Mouse (Mus musculus): ENCODE results near the gene Cdk20. TPM values are rescaled to one million over a fixed set of nuclear protein-coding genes. Genes with fewer than 3 reads are reported as not detected.

The Cdk20 gene
- 12.0 and 16.1 TPM in 2 replicates for polyA plus RNA-seq (2012)

GRCm38 (mm10) chr13:64432017-64432995 lies at the start of gene Cdk20:
Gene Cdk20, plus strand, starts transcription at chr13:64432314.

Other genes starting within 250 kb of the Cdk20 start
- gene Cdc14b, start 157.0 kb upstream of the Cdk20 start, polyA plus RNA-seq (2012), result 0.29 and 0.34 TPM in 2 replicates
- gene Aaed1, start 119.6 kb upstream of the Cdk20 start, polyA plus RNA-seq (2012), result 2.2 and 3.0 TPM in 2 replicates
- gene Ctsl, start 61.4 kb upstream of the Cdk20 start, polyA plus RNA-seq (2012), result 0.99 and 1.8 TPM in 2 replicates
- not detected in 2 replicates for gene Fam240b, start 65.5 kb downstream of the Cdk20 start, polyA plus RNA-seq (2012)

All from megakaryocyte-erythroid progenitor cell, adult 5 weeks (primary cell).